Mouse (Mus musculus): ENCODE measurements around the gene Cit. TPM values are rescaled to one million over a fixed set of nuclear protein-coding genes. Genes with fewer than 3 reads are reported as not detected.

The Cit gene
- polyA plus RNA-seq, 2 experiments = 11.7 to 19.0 TPM

GRCm38 (mm10) chr5:116009091-116009851 lies 164.2 kb downstream of the Cit start:
- Histone ChIP-seq H3K9ac (ENCODE audit: low read depth, low read length, severe bottlenecking) (no peak overlapping the region), H3K27me3 (ENCODE audit: control insufficient read depth, insufficient read depth, low read length) (no peaks in the 10 kb centered on the region), H3K4me3 (replicated peaks; ENCODE audit: low read length) (no peak overlapping the region), H3K4me1 (ENCODE audit: control insufficient read depth, insufficient read depth, low read length) (no peaks in the 10 kb centered on the region), H3K36me3 (ENCODE audit: control insufficient read depth, insufficient read depth, low read length) (peaks cover 15% of the 10 kb centered on the region), H3K9me3 (ENCODE audit: control insufficient read depth, low read length) (no peaks in the 10 kb centered on the region), H3K4me2 (replicated peaks; ENCODE audit: low read depth, low read length, severe bottlenecking) (no peak overlapping the region), H3K27ac (replicated peaks; ENCODE audit: low read depth, low read length) (no peak overlapping the region)
- DNase-seq (ENCODE audit: low spot score) (no peak), ATAC-seq (ENCODE audit: low FRiP score, low read depth) (no peak)
- 61% methylated on average over 15 of the region's 15 CpGs for whole genome bisulfite sequencing
- no peak for TF ChIP-seq POLR2A (IDR thresholded peaks at IDR 0.05; ENCODE audit: borderline replicate concordance, extremely low read depth, insufficient read depth, insufficient read length)

GRCm38 (mm10) chr5:116009884-116010627 lies 165.0 kb downstream of the Cit start:
- H3K9me3 ChIP-seq (ENCODE audit: control insufficient read depth, low read length) = no peaks in the 10 kb centered on the region
- H3K27me3 ChIP-seq (ENCODE audit: control insufficient read depth, insufficient read depth, low read length) = no peaks in the 10 kb centered on the region
- H3K9ac ChIP-seq (ENCODE audit: low read depth, low read length, severe bottlenecking) = no peak overlapping the region
- ATAC-seq (ENCODE audit: low FRiP score, low read depth) (no peak), DNase-seq (ENCODE audit: low spot score) (no peak)
- no peak overlapping the region for H3K27ac ChIP-seq (replicated peaks; ENCODE audit: low read depth, low read length)
- no peak for TF ChIP-seq POLR2A (IDR thresholded peaks at IDR 0.05; ENCODE audit: borderline replicate concordance, extremely low read depth, insufficient read depth, insufficient read length)
- H3K4me3 ChIP-seq (replicated peaks; ENCODE audit: low read length) = no peak overlapping the region
- WGBS = 75% methylated on average over 2 of the region's 2 CpGs
- H3K4me1 ChIP-seq (ENCODE audit: control insufficient read depth, insufficient read depth, low read length) = no peaks in the 10 kb centered on the region
- H3K4me2 ChIP-seq (replicated peaks; ENCODE audit: low read depth, low read length, severe bottlenecking) = no peak overlapping the region
- peaks cover 23% of the 10 kb centered on the region for H3K36me3 ChIP-seq (ENCODE audit: control insufficient read depth, insufficient read depth, low read length)

GRCm38 (mm10) chr5:116011700-116012099 lies 166.6 kb downstream of the Cit start:
- TF ChIP-seq POLR2A (IDR thresholded peaks at IDR 0.05; ENCODE audit: borderline replicate concordance, extremely low read depth, insufficient read depth, insufficient read length) = no peak

GRCm38 (mm10) chr5:116012503-116012902 lies 167.4 kb downstream of the Cit start:
- WGBS = 88% methylated on average over 7 of the region's 7 CpGs

More at GRCm38 (mm10) chr5:116011700-116012099, 166.6 kb downstream of the Cit start:
- ATAC-seq (ENCODE audit: low FRiP score, low read depth) (no peak), DNase-seq (ENCODE audit: low spot score) (no peak)
- Histone ChIP-seq H3K36me3 (ENCODE audit: control insufficient read depth, insufficient read depth, low read length) (peaks cover 40% of the 10 kb centered on the region), H3K4me2 (replicated peaks; ENCODE audit: low read depth, low read length, severe bottlenecking) (no peak overlapping the region), H3K27ac (replicated peaks; ENCODE audit: low read depth, low read length) (no peak overlapping the region), H3K9me3 (ENCODE audit: control insufficient read depth, low read length) (no peaks in the 10 kb centered on the region), H3K4me3 (replicated peaks; ENCODE audit: low read length) (no peak overlapping the region), H3K27me3 (ENCODE audit: control insufficient read depth, insufficient read depth, low read length) (no peaks in the 10 kb centered on the region), H3K4me1 (ENCODE audit: control insufficient read depth, insufficient read depth, low read length) (no peaks in the 10 kb centered on the region), H3K9ac (ENCODE audit: low read depth, low read length, severe bottlenecking) (no peak overlapping the region)
- WGBS = 94% methylated on average over 7 of the region's 7 CpGs

GRCm38 (mm10) chr5:116013821-116014220 lies 168.7 kb downstream of the Cit start:
- H3K27ac ChIP-seq (replicated peaks; ENCODE audit: low read depth, low read length) = no peak overlapping the region
- H3K9ac ChIP-seq (ENCODE audit: low read depth, low read length, severe bottlenecking) = no peak overlapping the region
- no peaks in the 10 kb centered on the region for H3K27me3 ChIP-seq (ENCODE audit: control insufficient read depth, insufficient read depth, low read length)
- 89% methylated on average over 8 of the region's 8 CpGs for WGBS
- peaks cover 61% of the 10 kb centered on the region for H3K36me3 ChIP-seq (ENCODE audit: control insufficient read depth, insufficient read depth, low read length)
- no peaks in the 10 kb centered on the region for H3K9me3 ChIP-seq (ENCODE audit: control insufficient read depth, low read length)
- no peak overlapping the region for H3K4me3 ChIP-seq (replicated peaks; ENCODE audit: low read length)
- DNase-seq (ENCODE audit: low spot score) (no peak), ATAC-seq (ENCODE audit: low FRiP score, low read depth) (no peak)
- no peaks in the 10 kb centered on the region for H3K4me1 ChIP-seq (ENCODE audit: control insufficient read depth, insufficient read depth, low read length)
- no peak for TF ChIP-seq POLR2A (IDR thresholded peaks at IDR 0.05; ENCODE audit: borderline replicate concordance, extremely low read depth, insufficient read depth, insufficient read length)
- H3K4me2 ChIP-seq (replicated peaks; ENCODE audit: low read depth, low read length, severe bottlenecking) = no peak overlapping the region

More at GRCm38 (mm10) chr5:116012503-116012902, 167.4 kb downstream of the Cit start:
- no peaks in the 10 kb centered on the region for H3K27me3 ChIP-seq (ENCODE audit: control insufficient read depth, insufficient read depth, low read length)
- H3K4me3 ChIP-seq (replicated peaks; ENCODE audit: low read length) = no peak overlapping the region
- no peak overlapping the region for H3K9ac ChIP-seq (ENCODE audit: low read depth, low read length, severe bottlenecking)
- TF ChIP-seq POLR2A (IDR thresholded peaks at IDR 0.05; ENCODE audit: borderline replicate concordance, extremely low read depth, insufficient read depth, insufficient read length) = no peak
- no peak for ATAC-seq (ENCODE audit: low FRiP score, low read depth)
- H3K4me2 ChIP-seq (replicated peaks; ENCODE audit: low read depth, low read length, severe bottlenecking) = no peak overlapping the region
- peaks cover 48% of the 10 kb centered on the region for H3K36me3 ChIP-seq (ENCODE audit: control insufficient read depth, insufficient read depth, low read length)
- no peaks in the 10 kb centered on the region for H3K4me1 ChIP-seq (ENCODE audit: control insufficient read depth, insufficient read depth, low read length)
- no peaks in the 10 kb centered on the region for H3K9me3 ChIP-seq (ENCODE audit: control insufficient read depth, low read length)
- no peak overlapping the region for H3K27ac ChIP-seq (replicated peaks; ENCODE audit: low read depth, low read length)
- DNase-seq (ENCODE audit: low spot score) = no peak
